Mouse (Mus musculus) ovary, adult 2 months (tissue): ENCODE results near the gene Hpcal4. TPM values are rescaled to one million over a fixed set of nuclear protein-coding genes. Genes with fewer than 3 reads are reported as not detected.

ENCODE experiments used
- polyA plus RNA-seq: library from polyadenylated mRNA; depleted of rRNA; stranded (reverse); fragments of >200 nt; gene quantifications from 2 replicates; pipeline ENCODE4 v1.2.3, GENCODE M21; 2012; rRNA removed

Gene Hpcal4
- polyA plus RNA-seq, result 0.26 and 0.37 TPM in 2 replicates

GRCm38 (mm10) chr4:123182328-123183238, at the start of gene Hpcal4:
Hpcal4 (plus strand) TSS chr4:123183227.

GRCm38 (mm10) chr4:123139513-123140154, 43.4 kb upstream of the Hpcal4 start, which contains the start of gene Ppie:
Ppie (minus strand) TSS chr4:123139951.

GRCm38 (mm10) chr4:123201186-123202093, 18.4 kb downstream of the Hpcal4 start, which contains the start of gene Nt5c1a:
Nt5c1a (plus strand) TSS chr4:123201504.

GRCm38 (mm10) chr4:123233492-123234084, 50.6 kb downstream of the Hpcal4 start, which contains the start of gene Heyl:
Heyl (plus strand) TSS chr4:123233556.

Other genes with a start within 250 kb of the Hpcal4 start
- gene Mfsd2a, start 222.0 kb upstream of the Hpcal4 start, polyA plus RNA-seq, result 21.5 and 27.0 TPM in 2 replicates
- 45.6 and 47.5 TPM in 2 replicates for gene Mycl, start 187.6 kb upstream of the Hpcal4 start, polyA plus RNA-seq
- gene Trit1, start 166.6 kb upstream of the Hpcal4 start, polyA plus RNA-seq, result 9.7 and 12.8 TPM in 2 replicates
- gene Bmp8b, start 78.1 kb upstream of the Hpcal4 start, polyA plus RNA-seq, result 0.26 and 0.35 TPM in 2 replicates
- not detected in 2 replicates for gene Oxct2b, start 67.0 kb upstream of the Hpcal4 start, polyA plus RNA-seq
- 23.5 and 24.2 TPM in 2 replicates for gene Ppie, start 43.3 kb upstream of the Hpcal4 start, polyA plus RNA-seq
- gene Nt5c1a, start 18.3 kb downstream of the Hpcal4 start, polyA plus RNA-seq, result 0.71 and 0.81 TPM in 2 replicates
- gene Heyl, start 50.3 kb downstream of the Hpcal4 start, polyA plus RNA-seq, result 24.8 and 32.5 TPM in 2 replicates
- gene Pabpc4, start 79.1 kb downstream of the Hpcal4 start, polyA plus RNA-seq, result 326 TPM in 2 replicates
- 0.16 TPM in 1 of 2 replicates, not detected in the other for gene Oxct2a, start 140.4 kb downstream of the Hpcal4 start, polyA plus RNA-seq
- 1.1 and 1.7 TPM in 2 replicates for gene Bmp8a, start 160.0 kb downstream of the Hpcal4 start, polyA plus RNA-seq